Mouse (Mus musculus) E14TG2a.4 (cell line): ENCODE data around the gene Kirrel2.

ENCODE experiments used
- CTCF ChIP-seq: conservative IDR thresholded peaks from 2 replicates; pipeline ENCODE4 v1.5.1; 2014; ENCODE audit warnings: low read length
- NANOG ChIP-seq: IDR thresholded peaks from 2 replicates; pipeline ENCODE4 v1.6.1; 2014; ENCODE audit warnings: borderline replicate concordance, low read length, mixed read lengths
- POU5F1 ChIP-seq: IDR thresholded peaks from 2 replicates; pipeline ENCODE4 v1.6.1; 2014; ENCODE audit warnings: low read length, borderline replicate concordance

DNA sequence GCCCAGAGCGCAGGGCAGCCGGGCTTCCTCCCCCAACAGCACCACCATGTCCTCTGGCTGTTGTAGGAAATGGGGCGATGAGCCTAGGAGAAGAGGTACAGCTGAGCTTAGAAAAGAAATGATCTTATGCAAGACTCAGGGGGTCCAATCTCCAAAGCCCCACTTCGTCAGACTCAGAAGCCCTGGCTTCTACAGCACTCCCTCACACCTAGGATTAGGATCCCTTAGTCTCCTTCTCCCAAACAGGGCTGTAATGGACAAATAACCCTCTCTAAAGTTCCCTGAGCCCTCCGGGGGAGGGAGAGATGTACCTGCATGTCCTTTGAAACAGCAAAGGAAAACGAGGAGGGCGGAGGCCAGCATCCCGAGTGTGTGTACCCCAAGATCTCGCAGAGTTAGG lies 1.0 kb downstream of the Kirrel2 start:
- TF ChIP-seq CTCF: no peak; the same call in 1 of the 2 replicates
- no peak for TF ChIP-seq POU5F1
- no peak for TF ChIP-seq NANOG
